Mouse (Mus musculus): ENCODE measurements around the gene Plb1.

GRCm38 (mm10) chr5:32360511-32360910, 128.0 kb downstream of the Plb1 start:
- TF ChIP-seq POLR2A (IDR thresholded peaks at IDR 0.05; ENCODE audit: insufficient read length, low read depth) (no peak), USF1 (IDR thresholded peaks at IDR 0.05; ENCODE audit: low read depth) (no peak), E2F4 (IDR thresholded peaks at IDR 0.05; ENCODE audit: insufficient read depth) (no peak), MAX (IDR thresholded peaks at IDR 0.05; ENCODE audit: low read depth) (no peak), CEBPB (IDR thresholded peaks at IDR 0.05; ENCODE audit: insufficient read depth, poor library complexity, severe bottlenecking) (no peak), TCF12 (IDR thresholded peaks at IDR 0.05; ENCODE audit: insufficient read depth, poor library complexity, severe bottlenecking) (no peak), MYOG (IDR thresholded peaks at IDR 0.05; ENCODE audit: control insufficient read depth in 1 of 3, insufficient read depth in 1 of 3, insufficient read length in 2 of 3, low read depth in 2 of 3) (no peak), POLR2AphosphoS2 (IDR thresholded peaks at IDR 0.05; ENCODE audit: insufficient read length, low read depth) (no peak), TCF3 (IDR thresholded peaks at IDR 0.05; ENCODE audit: insufficient read length, low read depth) (no peak), SRF (IDR thresholded peaks at IDR 0.05; ENCODE audit: control insufficient read depth, insufficient read length, low read depth) (no peak)

All from myocyte (in vitro differentiated cells).